ENCODE assay signal across 35 mouse cellular contexts in the genomic region with DNA sequence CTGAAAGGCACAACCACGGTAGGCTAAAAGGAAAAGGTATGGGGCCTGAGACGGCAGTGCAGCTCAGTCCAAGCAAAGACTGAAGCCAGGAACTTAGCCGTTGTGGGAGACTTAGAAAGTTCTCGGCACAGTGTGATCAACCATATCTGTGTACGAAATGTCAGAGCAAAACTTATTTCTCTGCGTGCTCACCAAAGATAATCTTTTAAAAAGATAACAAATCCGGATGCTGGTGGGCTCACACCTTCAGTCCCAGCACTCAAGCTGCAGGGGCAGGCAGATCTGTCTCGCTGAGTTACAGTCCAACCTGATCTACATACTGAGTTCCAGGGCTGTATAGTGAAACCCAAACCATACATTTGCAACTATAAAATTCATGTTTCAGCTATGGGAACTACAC. TPM values are rescaled to one million over a fixed set of nuclear protein-coding genes. Genes with fewer than 3 reads are reported as not detected.
DNase-seq lines count a peak whose midpoint lies in the region; ATAC-seq and TF ChIP-seq lines count a peak whose summit lies in the region.
"Had no signal": no experiment of that assay in that cellular context is flagged by ENCODE, and none has a peak within 500 bp of the region (broad histone marks: within the 10 kb centered on the region; RNA-seq: fewer than 3 reads in every experiment).

No protein-coding gene starts in this region.

- no peak overlapping the region for H3K4me3 ChIP-seq in testis, adult 2 months (ENCODE audit: control insufficient read depth, low read depth, low read length)
- no peak overlapping the region for H3K4me3 ChIP-seq in liver, embryonic 11.5 days (ENCODE audit: low read depth, low read length)
- H3K4me3 ChIP-seq in liver, embryonic 16.5 days (ENCODE audit: low read depth, low read length), result no peak overlapping the region
- no peak overlapping the region for H3K4me3 ChIP-seq in hindbrain, embryonic 12.5 days
- H3K4me3 ChIP-seq in midbrain, embryonic 14.5 days (replicated peaks; ENCODE audit: low read depth, low read length), result no peak overlapping the region
- H3K4me3 ChIP-seq: embryonic facial prominence, embryonic 13.5 days; forebrain, embryonic 10.5 days; forebrain, embryonic 15.5 days; gastrocnemius, adult 2 months; hindbrain, embryonic 13.5 days; limb, embryonic 10.5 days; limb, embryonic 15.5 days; lung, embryonic 15.5 days; midbrain, embryonic 12.5 days had no signal

- peak overlapping the region; percentile 62 for H3K4me2 ChIP-seq in liver, embryonic 11.5 days
- H3K4me2 ChIP-seq in liver, embryonic 16.5 days (ENCODE audit: low read depth, low read length), result peak overlapping the region; percentile 10; the same call in 1 of the 2 replicates
- H3K4me2 ChIP-seq in hindbrain, embryonic 12.5 days (replicated peaks), result no peak overlapping the region
- H3K4me2 ChIP-seq in midbrain, embryonic 14.5 days (ENCODE audit: low read length), result no peak overlapping the region
- H3K4me2 ChIP-seq: embryonic facial prominence, embryonic 13.5 days; forebrain, embryonic 15.5 days; heart, embryonic 11.5 days; hindbrain, embryonic 13.5 days; limb, embryonic 15.5 days; lung, embryonic 15.5 days; midbrain, embryonic 12.5 days had no signal

- H3K4me1 ChIP-seq in testis, adult 2 months (ENCODE audit: control insufficient read depth, insufficient read depth, low read length), result no peaks in the 10 kb centered on the region; the same call in 1 of the 2 replicates
- peaks cover 29% of the 10 kb centered on the region for H3K4me1 ChIP-seq in liver, embryonic 11.5 days (replicated peaks; ENCODE audit: control insufficient read depth, insufficient read depth, low read length)
- H3K4me1 ChIP-seq in liver, embryonic 16.5 days (ENCODE audit: control insufficient read depth, low read depth, low read length), result peaks cover 28% of the 10 kb centered on the region
- peaks cover 12% of the 10 kb centered on the region for H3K4me1 ChIP-seq in hindbrain, embryonic 12.5 days
- H3K4me1 ChIP-seq in midbrain, embryonic 14.5 days (ENCODE audit: control insufficient read depth, insufficient read depth, low read length), result peaks cover 12% of the 10 kb centered on the region

- no peak for DNase-seq in testis, postnatal 10 days (ENCODE audit: low spot score)
- DNase-seq in liver, embryonic 11.5 days (ENCODE audit: low spot score), result no peak
- no peak for DNase-seq in left cerebral cortex, adult 8-10 months (ENCODE audit: low spot score in 2 of 2)
- DNase-seq in midbrain, embryonic 14.5 days, result no peak
- DNase-seq: adrenal gland, adult 8-10 months; cerebellum, adult 9-11 months; gastrocnemius, adult 2 months; heart, postnatal 36 days; kidney, adult 9 months; kidney, postnatal 10 days; layer of hippocampus, postnatal 36 days; right cerebral cortex, adult 18-20 months; spleen, adult 18-20 months; thymus, adult 2 months; thymus, postnatal 4 days had no signal

- peak overlapping the region; percentile 49 for H3K27ac ChIP-seq in testis, adult 2 months (ENCODE audit: control insufficient read depth, insufficient read depth, low read depth, low read length)
- peak overlapping the region; percentile 74 for H3K27ac ChIP-seq in liver, embryonic 11.5 days (ENCODE audit: low read depth, low read length)
- H3K27ac ChIP-seq in liver, embryonic 16.5 days (ENCODE audit: low read length), result no peak overlapping the region
- H3K27ac ChIP-seq in hindbrain, embryonic 12.5 days, result no peak overlapping the region
- H3K27ac ChIP-seq in midbrain, embryonic 14.5 days (replicated peaks; ENCODE audit: low read depth, low read length), result no peak overlapping the region
- H3K27ac ChIP-seq: embryonic facial prominence, embryonic 13.5 days; forebrain, embryonic 10.5 days; forebrain, embryonic 15.5 days; gastrocnemius, adult 2 months; hindbrain, embryonic 13.5 days; limb, embryonic 10.5 days; limb, embryonic 15.5 days; lung, embryonic 15.5 days; midbrain, embryonic 12.5 days had no signal

- no peaks in the 10 kb centered on the region for H3K27me3 ChIP-seq in testis, adult 2 months (ENCODE audit: control insufficient read depth, insufficient read depth, low read length)
- 0 out of 2 replicates have a peak, but pooled peaks cover 3% of the 10 kb centered on the region for H3K27me3 ChIP-seq in liver, embryonic 11.5 days (replicated peaks; ENCODE audit: control insufficient read depth, insufficient read depth, low read length)
- H3K27me3 ChIP-seq in liver, embryonic 16.5 days (ENCODE audit: control insufficient read depth, insufficient read depth, low read depth, low read length), result peaks cover 21% of the 10 kb centered on the region
- no peaks in the 10 kb centered on the region for H3K27me3 ChIP-seq in hindbrain, embryonic 12.5 days
- H3K27me3 ChIP-seq in midbrain, embryonic 14.5 days (ENCODE audit: control insufficient read depth, insufficient read depth, low read length), result no peaks in the 10 kb centered on the region
- H3K27me3 ChIP-seq: embryonic facial prominence, embryonic 13.5 days; forebrain, embryonic 15.5 days; hindbrain, embryonic 13.5 days; lung, embryonic 15.5 days had no signal

- 0 out of 2 replicates have a peak overlapping the region, but pooled peaks have one; percentile 28 for H3K9ac ChIP-seq in liver, embryonic 11.5 days (ENCODE audit: low read depth, low read length)
- H3K9ac ChIP-seq in liver, embryonic 16.5 days (ENCODE audit: low read depth, low read length), result no peak overlapping the region
- no peak overlapping the region for H3K9ac ChIP-seq in hindbrain, embryonic 12.5 days
- no peak overlapping the region for H3K9ac ChIP-seq in midbrain, embryonic 14.5 days (replicated peaks; ENCODE audit: low read length)
- H3K9ac ChIP-seq: embryonic facial prominence, embryonic 13.5 days; forebrain, embryonic 15.5 days; hindbrain, embryonic 13.5 days; limb, embryonic 15.5 days; lung, embryonic 15.5 days; midbrain, embryonic 12.5 days had no signal

- H3K9me3 ChIP-seq in liver, embryonic 11.5 days (ENCODE audit: control insufficient read depth, low read length), result no peaks in the 10 kb centered on the region
- no peaks in the 10 kb centered on the region for H3K9me3 ChIP-seq in liver, embryonic 16.5 days (replicated peaks; ENCODE audit: control insufficient read depth, low read length)
- no peaks in the 10 kb centered on the region for H3K9me3 ChIP-seq in hindbrain, embryonic 12.5 days (replicated peaks)
- H3K9me3 ChIP-seq in midbrain, embryonic 14.5 days (ENCODE audit: control insufficient read depth, low read length), result no peaks in the 10 kb centered on the region
- H3K9me3 ChIP-seq: embryonic facial prominence, embryonic 13.5 days; forebrain, embryonic 10.5 days; forebrain, embryonic 15.5 days; hindbrain, embryonic 13.5 days; limb, embryonic 10.5 days; limb, embryonic 15.5 days; lung, embryonic 15.5 days; midbrain, embryonic 12.5 days had no signal

- peak; percentile 46 for ATAC-seq in liver, embryonic 11.5 days (replicated peaks; ENCODE audit: low FRiP score)
- no peak; the same call in 1 of the 2 replicates for ATAC-seq in liver, embryonic 16.5 days (ENCODE audit: low read depth)
- no peak for ATAC-seq in hindbrain, embryonic 12.5 days (ENCODE audit: low FRiP score)
- ATAC-seq in midbrain, embryonic 14.5 days (ENCODE audit: low FRiP score, low TSS enrichment), result no peak
- ATAC-seq: forebrain, embryonic 15.5 days; intestine, embryonic 16.5 days had no signal

- no peak for TF ChIP-seq POLR2A in testis, adult 2 months (IDR thresholded peaks at IDR 0.05; ENCODE audit: control insufficient read depth, low read depth, low read length)

- no peaks in the 10 kb centered on the region for H3K36me3 ChIP-seq in testis, adult 2 months (ENCODE audit: control insufficient read depth, insufficient read depth, low read length)
- H3K36me3 ChIP-seq in liver, embryonic 11.5 days (ENCODE audit: control insufficient read depth, insufficient read depth, low read length), result no peaks in the 10 kb centered on the region
- no peaks in the 10 kb centered on the region for H3K36me3 ChIP-seq in liver, embryonic 16.5 days (ENCODE audit: control insufficient read depth, insufficient read depth)
- no peaks in the 10 kb centered on the region for H3K36me3 ChIP-seq in hindbrain, embryonic 12.5 days
- H3K36me3 ChIP-seq in midbrain, embryonic 14.5 days (ENCODE audit: control insufficient read depth, insufficient read depth, low read length), result no peaks in the 10 kb centered on the region
- H3K36me3 ChIP-seq: embryonic facial prominence, embryonic 13.5 days; forebrain, embryonic 10.5 days; forebrain, embryonic 15.5 days; hindbrain, embryonic 13.5 days; limb, embryonic 10.5 days; limb, embryonic 15.5 days; lung, embryonic 15.5 days; midbrain, embryonic 12.5 days had no signal

- no peak for TF ChIP-seq CTCF in testis, adult 2 months (IDR thresholded peaks at IDR 0.05; ENCODE audit: control insufficient read depth, insufficient read depth, insufficient replicate concordance, low read depth, low read length)

- 38% methylated on average over 8 of the region's 8 CpGs for WGBS in liver, embryonic 11.5 days
- WGBS in liver, embryonic 16.5 days (ENCODE audit: insufficient replicate concordance), result 19% methylated on average over 8 of the region's 8 CpGs
- 81% methylated on average over 8 of the region's 8 CpGs for WGBS in hindbrain, embryonic 12.5 days
- 85% methylated on average over 8 of the region's 8 CpGs for WGBS in midbrain, embryonic 14.5 days

RNA-seq across cellular contexts. Expression of a gene that starts 22.7 kb away (rescaled TPM):
- polyA plus RNA-seq in testis, adult 2 months (2012; rRNA removed), result 174 and 245 TPM in 2 replicates
- 744 and 764 TPM in 2 replicates for polyA plus RNA-seq in liver, embryonic 11.5 days (2014; fragmentation: Nextera tagmentation; extraction: Ambion mirVana)
- 332 and 366 TPM in 2 replicates for polyA plus RNA-seq in liver, embryonic 16.5 days (2015; fragmentation: Nextera tagmentation; extraction: Ambion mirVana)
- total RNA-seq in left cerebral cortex, adult 8-10 months (2022), result 1,000 to 10,000 TPM; 2,138 to 2,258 (median 2,232) TPM
- 1,282 and 1,370 TPM in 2 replicates for polyA plus RNA-seq in hindbrain, embryonic 12.5 days (2016; fragmentation: Nextera tagmentation; extraction: Ambion mirVana)
- polyA plus RNA-seq in midbrain, embryonic 14.5 days (2014; fragmentation: Nextera tagmentation; extraction: Ambion mirVana), result 1,972 and 2,214 TPM in 2 replicates

RNA-seq across cellular contexts. Expression of a gene that starts 41.9 kb away (rescaled TPM):
- 382 and 415 TPM in 2 replicates for polyA plus RNA-seq in testis, adult 2 months (2012; rRNA removed)
- polyA plus RNA-seq in liver, embryonic 11.5 days (2014; fragmentation: Nextera tagmentation; extraction: Ambion mirVana), result not detected in 2 replicates
- not detected in 2 replicates for polyA plus RNA-seq in liver, embryonic 16.5 days (2015; fragmentation: Nextera tagmentation; extraction: Ambion mirVana)
- not detected for total RNA-seq in left cerebral cortex, adult 8-10 months (2022)
- 0.34 TPM in 1 of 2 replicates, not detected in the other for polyA plus RNA-seq in hindbrain, embryonic 12.5 days (2016; fragmentation: Nextera tagmentation; extraction: Ambion mirVana)
- polyA plus RNA-seq in midbrain, embryonic 14.5 days (2014; fragmentation: Nextera tagmentation; extraction: Ambion mirVana), result not detected in 2 replicates
- total RNA-seq: adrenal gland, adult 8-10 months; common myeloid progenitor, adult 5-6 weeks; gastrocnemius, adult 2 months; heart, postnatal 36 days; layer of hippocampus, postnatal 36 days; megakaryocyte, adult 5-6 weeks; neutrophil, adult 5-6 weeks had no signal
- polyA plus RNA-seq: embryonic facial prominence, embryonic 13.5 days; forebrain, embryonic 10.5 days; forebrain, embryonic 15.5 days; frontal cortex, adult 2 months; heart, embryonic 11.5 days; heart, embryonic 16.5 days; hindbrain, embryonic 13.5 days; intestine, embryonic 16.5 days; large intestine, adult 2 months; limb, embryonic 10.5 days; limb, embryonic 15.5 days; lung, embryonic 15.5 days; midbrain, embryonic 12.5 days; stomach, embryonic 16.5 days had no signal

Comparison
In these comparisons a context has a peak if more than half of its experiments do, and no peak if none do; other contexts are left out.
1. H3K27ac ChIP-seq: peak in testis, adult 2 months (single experiment) and liver, embryonic 11.5 days (single experiment); none in liver, embryonic 16.5 days (single experiment), hindbrain, embryonic 12.5 days (single experiment) and midbrain, embryonic 14.5 days (single experiment).
2. H3K4me2 ChIP-seq: peak in liver, embryonic 11.5 days (single experiment) and liver, embryonic 16.5 days (single experiment); none in hindbrain, embryonic 12.5 days (single experiment) and midbrain, embryonic 14.5 days (single experiment).
3. RNA of a gene that starts 41.9 kb away (polyA plus RNA-seq): 382 to 415 TPM in testis, adult 2 months; 0.34 TPM in hindbrain, embryonic 12.5 days, not detected in midbrain, embryonic 14.5 days, not detected in liver, embryonic 11.5 days and not detected in liver, embryonic 16.5 days; every median in the first group is over 100 times any median in the second.